Mouse (Mus musculus) embryo, embryonic 11 days (tissue): ENCODE data around the gene Ptpre.
"Not testable (repeated sequence)": the region's sequence is repeated elsewhere in the genome, so short reads cannot be mapped to it uniquely, and the experiment has no call there.

Experiments used
- DNase-seq: peaks from one replicate; pipeline ENCODE4 v3.0.0-alpha.2; 2015

Gene Ptpre

DNA sequence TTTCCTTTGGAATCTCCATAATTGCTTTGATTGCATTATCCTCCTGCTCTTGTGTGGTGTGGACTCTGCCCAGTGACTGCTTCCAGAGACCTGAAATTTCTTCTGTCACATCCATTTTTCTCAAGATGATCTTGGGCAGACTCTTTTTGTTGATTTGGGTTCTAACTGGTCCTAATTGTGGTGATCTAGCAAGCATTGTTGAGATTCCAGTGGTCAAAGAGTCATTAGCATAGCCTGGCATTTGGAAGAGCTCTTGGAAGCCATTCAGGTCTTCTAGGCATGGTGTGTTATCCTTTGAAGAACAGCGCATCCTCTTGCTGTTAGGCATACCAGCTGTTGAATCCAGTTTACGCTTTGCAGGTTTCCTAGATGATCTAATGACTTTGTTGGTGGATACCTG, 161.1 kb downstream of the Ptpre start:
- no peak for DNase-seq

DNA sequence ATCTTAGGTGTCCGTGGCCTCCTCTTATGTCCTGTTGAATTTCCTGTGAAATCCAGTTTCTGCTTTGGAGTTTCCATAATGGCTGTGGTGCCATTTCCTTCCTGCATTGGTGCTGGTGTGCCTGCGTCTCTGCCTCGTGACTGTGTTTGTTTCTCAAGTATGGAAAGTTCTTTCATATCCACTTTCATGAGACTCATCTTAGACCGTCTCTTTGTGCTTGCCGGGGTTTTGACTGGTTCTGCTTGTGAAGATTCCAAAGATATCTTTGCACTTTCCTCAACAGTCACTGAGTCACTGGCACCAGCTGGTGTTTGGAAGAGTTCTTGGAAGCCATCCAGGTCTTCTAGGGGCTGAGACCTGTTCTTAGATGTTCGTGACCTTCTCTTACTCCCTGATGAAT, 162.1 kb downstream of the Ptpre start:
- DNase-seq: not testable (repeated sequence)

DNA sequence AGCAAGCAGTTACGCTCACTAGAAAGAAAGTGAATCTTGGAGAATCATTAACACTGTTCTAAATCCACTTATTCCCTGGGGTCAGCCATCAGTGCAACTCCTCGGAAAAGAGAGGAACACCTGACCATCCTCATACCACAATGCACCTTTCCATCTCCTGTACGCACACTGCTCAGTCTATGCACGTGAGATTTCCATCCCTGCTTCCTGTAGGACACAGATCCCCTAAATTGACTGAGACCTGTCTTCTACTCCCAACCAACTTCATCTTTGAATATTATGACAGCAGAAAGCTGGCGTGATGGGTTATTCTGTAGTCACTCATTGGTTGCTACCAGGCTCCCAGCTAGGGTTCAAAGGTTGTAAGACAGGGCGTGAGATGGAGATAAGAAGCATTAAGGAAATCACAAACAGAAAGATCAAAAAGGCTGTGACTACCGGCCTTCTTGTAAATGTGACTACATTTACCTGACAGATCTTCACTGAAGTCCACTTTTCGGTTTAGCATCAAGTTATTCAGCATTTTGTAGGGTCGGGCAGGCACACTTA, 166.4 kb downstream of the Ptpre start:
- no peak for DNase-seq

DNA sequence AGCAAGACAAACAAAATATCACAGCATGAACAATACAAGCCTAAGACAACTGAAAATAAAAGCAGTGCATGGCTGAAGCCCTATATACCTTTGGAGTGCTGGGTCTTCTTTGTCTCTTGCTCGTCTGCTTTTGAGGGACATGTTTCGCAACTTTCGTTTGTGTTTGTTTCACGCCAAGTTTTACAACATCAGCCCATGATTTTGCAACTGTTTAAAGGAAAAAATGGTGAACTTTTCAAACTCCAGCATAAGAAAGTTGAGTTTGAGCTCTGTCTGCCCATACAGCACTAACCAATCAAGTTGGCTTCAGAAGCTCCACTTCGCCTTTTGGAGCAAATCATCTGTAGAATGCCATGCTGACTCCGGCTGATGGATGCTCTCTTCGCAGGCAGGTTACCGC, 167.0 kb downstream of the Ptpre start:
- no peak for DNase-seq

DNA sequence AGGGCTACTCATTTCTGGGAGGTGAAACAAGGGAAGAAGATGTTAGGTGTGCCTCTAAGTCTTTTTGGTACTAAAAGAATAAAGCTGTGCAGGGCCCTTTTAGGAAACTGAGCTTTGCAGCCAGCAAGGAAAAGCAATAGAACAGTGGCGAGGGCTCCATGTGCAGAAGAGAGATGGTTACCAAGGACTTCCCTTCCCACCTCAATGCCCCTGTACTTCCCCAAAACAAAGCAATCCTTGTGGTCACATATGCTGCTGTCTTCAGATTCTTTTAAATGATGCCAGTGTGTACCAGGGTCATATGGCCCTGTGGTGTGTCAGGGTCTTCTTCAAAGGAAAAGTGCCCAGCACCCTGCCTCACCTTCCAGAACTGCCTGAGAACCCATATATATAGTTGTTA, 167.8 kb downstream of the Ptpre start:
- DNase-seq: no peak

DNA sequence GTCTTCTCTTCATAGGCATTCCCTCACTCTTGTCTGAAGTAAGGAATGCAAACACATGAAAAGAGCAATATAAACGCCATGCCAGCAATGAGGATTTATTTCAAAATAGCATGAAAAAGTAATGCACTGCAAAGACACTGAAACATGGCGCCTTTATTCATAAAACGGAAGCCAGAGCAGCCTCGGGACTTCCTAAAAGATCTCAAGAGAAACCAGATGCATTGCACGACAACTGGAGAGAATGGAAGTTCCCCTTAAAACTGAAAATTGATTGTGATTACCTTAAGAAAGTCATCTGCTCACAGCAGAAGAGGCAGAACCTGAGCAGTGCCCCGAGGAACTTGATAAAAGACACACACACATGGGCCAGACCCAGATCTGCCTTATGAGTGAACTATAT, 168.5 kb downstream of the Ptpre start:
- no peak for DNase-seq

DNA sequence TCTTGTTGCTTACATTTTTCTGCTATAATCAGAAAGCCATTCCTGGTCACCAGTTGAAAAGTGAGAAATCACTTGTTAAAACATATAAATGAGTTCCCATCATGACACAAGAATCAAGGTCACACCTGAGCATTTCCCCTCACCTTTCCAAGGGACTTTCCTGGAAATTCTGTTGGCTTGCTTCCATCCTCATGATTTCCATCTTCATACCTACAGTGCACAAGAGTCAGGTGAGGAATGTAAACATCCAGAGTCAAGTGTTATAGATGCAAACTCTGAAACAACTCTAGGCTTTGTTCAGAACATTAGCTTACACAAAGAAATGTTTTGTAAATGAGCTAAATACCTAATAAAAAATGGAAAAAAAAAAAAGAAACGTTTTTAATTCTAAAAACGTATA, 173.4 kb downstream of the Ptpre start:
- DNase-seq: no peak

DNA sequence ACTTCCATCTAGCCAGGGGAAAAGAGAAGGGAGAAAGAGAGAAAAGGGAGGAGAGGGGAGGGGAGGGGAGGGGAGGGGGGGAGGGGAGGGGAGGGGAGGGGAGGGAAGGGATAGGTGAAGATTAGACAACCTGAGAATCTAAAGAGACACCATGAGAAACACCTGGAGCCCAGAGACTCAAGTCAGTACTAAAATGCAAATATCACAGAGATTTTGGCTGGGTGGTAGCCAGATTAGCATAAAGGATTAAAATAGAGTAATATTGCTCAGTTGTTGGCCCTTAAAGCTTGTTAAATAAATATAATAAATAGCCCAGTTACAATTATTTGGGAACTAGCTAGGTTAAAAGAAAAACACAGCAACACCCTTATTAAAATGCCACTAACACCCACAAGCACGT, 175.3 kb downstream of the Ptpre start:
- no peak for DNase-seq

DNA sequence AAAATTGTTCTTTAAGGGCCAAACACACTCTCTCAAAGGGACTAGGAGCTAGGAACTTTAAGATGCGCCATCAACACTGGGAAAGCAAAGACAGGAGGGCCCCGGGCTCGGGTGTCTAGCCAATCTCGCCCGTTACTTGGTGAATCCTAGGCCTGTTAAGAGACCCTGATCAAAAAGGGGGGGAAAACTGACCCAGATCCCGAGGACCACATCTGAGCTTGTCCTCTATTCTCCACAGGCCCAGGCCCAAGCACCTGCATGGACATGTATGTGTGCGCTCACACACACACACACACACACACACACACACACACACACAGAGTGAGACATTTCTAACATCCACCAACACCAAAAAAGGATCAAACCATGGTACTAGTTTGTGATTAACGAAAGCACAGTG, 176.0 kb downstream of the Ptpre start:
- no peak for DNase-seq

DNA sequence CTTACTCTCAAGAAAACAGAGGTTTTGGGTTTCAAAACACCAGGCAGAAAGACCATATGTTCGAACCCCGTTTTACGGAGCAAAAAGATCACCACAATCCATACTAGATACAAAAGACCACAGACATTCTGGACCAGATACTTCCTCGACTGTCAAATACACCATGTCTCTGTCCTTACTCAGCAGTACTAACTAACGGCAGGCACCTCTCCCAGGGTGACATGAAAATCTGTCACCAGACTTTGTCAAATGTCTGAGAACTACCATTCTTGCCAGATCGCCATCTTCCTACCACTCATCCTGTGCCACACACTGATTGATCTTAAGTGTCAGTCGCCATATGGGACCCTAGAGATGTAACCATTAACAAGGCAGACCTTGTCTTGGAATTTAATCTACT, 177.9 kb downstream of the Ptpre start:
- peak; percentile 11 for DNase-seq

DNA sequence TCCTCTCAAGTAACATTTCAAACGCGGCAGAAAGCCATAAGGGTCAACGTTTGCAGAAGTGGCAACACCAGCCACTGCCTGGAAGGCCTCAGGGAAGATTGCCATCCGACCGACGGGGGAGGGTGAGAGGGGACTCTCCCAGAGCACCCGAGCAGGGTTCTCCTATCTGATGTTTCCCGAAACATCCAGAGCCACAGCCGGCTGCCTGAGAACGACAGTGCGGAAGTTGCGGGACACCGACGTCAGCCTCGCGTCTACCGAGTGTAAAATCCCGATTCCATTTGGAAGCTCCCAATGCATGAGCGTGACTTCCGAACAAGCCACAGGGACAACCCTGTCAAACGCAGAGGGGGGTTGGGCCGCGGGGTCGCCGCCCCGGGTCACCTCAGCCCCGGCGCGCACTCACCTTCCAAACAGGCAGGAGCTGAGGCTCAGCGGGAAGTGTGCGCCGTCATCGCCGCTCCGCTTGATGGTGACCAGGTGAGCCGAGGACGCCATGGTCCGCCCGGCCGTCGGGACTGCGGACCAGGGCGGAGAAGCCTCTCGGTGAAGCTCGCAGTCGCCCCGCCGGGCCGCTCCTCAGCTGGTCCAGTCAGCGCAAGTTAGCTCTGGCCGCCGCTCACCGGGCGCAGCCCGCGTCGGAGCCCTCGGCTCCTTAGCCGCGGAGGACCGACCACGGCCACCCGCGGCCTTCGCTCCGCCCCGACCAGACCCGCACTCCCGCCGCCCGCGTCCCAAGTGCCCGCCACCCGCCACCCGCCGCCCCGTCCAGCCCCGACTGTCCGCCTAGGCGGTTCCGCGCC, 178.6 kb downstream of the Ptpre start, which contains the start of gene Mki67:
Mki67 (minus strand) TSS at position 720 of the 803 bp plus-strand sequence.
- peak; percentile 53 for DNase-seq

DNA sequence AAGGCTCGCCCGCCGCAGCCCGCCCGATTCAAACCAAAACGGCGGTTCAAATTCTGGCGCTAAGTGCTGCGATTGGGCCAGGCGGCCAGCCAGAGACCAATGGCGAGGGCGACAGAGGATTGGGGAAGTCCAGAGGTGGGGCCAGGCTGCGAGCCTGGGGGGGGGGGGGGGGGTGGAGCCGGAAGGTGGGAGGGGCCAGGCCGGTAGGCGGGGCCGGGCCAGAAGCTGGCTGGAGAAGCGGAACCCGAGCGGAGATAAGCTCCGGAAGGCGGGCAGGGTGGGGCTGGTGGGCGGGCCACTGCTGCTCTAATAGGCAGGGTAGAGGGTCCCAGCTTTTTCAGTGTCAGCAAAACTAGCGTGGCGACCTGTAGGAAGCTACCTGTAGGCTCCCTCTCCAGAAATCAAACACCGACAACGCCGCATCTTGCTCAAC, 179.2 kb downstream of the Ptpre start:
- peak; percentile 98 for DNase-seq

DNA sequence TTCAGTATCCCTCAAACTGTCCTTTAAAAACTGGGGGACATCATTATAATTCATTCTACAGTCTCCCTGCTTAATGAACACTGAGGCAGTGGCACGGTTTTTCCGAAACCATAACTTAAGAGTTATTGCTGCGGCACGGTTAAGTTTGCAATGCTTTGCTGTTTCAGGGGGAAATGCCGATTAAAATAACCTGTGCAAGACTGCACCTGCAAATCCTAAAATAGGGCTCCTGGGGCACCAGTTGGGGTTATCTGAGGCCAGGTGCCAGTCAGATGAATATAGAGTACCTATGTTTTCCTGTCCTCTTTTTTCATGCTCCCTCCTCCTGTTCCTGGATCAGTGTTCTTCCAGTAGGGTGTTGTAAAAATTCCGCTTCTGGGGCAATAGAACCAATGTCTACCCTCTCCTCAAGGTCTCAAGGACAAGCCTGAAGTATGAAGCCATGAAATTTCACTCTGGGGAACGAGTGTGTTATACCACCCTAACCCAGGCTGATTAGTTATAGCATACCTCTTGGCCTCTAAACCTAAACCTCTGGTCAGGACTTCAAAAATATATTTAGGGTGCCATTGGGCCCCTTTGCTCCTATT, 179.8 kb downstream of the Ptpre start:
- DNase-seq: no peak

DNA sequence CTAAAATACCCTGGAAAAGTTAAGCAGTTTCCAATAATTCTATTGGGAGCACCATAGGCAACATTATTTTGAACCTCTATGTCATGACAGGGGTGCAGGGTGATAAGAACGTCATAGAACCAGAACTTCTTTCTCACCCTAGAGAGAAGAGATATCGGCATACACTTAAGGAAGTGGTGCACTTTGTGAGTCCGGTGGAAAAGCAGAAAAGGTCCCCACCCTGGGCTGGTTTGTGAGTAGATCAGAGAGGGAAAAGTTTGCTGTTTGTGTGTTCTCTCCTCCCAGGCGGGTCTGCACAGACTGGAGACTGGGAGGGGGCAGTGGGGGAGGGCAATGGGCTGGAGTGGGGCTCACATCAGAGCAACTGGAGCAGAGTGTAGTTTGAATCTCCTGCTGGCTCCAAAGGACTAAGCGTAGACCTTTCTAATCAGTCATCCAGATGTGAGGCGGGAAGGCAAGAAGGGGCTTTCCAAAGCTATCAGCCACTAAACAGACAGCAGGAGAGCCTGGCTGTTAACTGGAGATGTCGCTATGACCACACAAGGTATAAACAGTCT, 184.2 kb downstream of the Ptpre start:
- DNase-seq: no peak

DNA sequence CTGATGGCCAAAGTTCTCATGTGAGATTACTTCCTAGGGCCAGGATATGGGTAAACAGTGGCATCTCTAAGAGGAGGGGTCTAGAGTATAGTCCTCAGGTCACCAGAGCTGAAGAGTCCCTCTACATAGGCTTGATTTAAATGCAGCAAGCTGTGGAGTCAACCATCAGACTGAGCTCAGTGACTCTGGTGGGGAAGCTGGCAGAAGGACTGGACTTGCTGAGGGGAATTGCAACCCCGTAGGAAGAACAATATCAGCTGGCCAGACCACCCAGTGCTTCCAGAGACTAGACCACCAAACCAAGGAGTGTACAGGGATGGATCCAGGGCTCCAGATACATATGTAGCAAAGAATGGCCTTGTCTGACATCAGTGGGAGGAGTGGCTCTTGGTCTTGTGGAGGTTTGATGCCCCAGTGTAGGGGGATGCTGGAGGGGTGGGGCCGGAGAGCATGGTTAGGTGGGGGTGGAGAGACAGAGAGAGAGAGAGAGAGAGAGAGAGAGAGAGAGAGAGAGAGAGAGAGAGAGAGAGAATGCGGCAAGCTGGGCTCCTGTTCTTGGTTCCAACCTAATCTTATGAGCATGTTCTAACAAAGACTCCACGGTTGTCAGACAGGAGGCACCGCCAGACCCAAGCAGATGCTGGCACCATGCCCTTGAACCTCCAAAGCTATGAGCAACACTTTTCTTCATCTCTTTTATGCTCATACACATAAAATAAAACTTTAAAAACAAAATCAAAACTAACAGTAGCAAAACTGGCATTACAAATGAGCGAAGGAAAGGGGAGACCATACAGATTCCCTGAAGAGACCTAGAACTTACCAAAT, 184.9 kb downstream of the Ptpre start:
- DNase-seq: no peak

DNA sequence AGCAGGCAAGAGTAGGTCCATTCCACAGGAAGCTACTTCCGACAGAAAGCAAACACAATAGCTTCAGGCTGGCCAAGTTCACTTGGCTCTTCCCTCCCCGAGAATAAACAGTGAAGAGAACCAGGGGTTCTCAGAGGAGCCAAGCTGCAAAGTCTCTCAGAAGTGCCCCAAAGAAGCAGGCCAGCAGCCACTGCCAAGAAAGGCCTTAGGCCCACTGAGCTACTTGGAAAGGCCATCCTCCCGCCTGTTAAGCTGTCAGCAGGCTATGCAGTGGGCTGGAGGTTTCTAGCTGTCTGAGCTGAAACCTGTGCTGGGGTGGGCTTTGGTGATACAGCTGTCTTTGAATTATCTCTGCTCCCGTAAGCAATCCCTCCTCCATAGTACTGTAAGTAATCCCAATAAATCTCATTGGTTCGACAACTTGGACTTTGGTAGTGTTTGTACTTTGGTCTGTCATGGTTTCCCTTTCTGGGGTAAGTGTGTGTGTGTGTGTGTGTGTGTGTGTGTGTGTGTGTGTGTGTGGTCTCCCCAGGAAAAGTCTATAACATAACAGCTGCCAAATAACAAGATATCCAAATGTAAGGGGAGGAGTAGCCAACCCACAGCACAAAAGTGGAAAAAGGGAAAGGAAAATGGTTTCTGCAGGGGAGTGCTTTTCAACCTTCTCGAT, 186.5 kb downstream of the Ptpre start:
- DNase-seq: no peak

DNA sequence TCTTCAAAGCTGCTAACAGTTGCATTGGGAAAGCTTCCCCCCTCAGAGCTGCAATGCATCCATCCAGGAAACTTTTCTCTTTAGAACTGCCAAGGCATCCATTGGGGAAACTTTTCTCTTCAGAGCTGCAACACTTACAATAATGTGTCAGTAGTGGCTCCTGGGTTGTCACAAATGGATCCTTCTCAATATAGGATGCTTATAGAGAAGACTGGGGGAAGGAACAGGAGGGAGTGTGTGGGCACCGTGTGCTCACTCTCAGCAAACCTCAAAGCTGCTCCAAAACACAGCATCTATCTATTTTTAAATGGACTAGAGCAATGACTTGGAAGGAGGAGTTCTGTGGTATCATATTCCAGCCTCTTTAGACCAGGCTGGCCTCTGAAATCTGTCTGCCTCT, 189.4 kb downstream of the Ptpre start:
- no peak for DNase-seq

DNA sequence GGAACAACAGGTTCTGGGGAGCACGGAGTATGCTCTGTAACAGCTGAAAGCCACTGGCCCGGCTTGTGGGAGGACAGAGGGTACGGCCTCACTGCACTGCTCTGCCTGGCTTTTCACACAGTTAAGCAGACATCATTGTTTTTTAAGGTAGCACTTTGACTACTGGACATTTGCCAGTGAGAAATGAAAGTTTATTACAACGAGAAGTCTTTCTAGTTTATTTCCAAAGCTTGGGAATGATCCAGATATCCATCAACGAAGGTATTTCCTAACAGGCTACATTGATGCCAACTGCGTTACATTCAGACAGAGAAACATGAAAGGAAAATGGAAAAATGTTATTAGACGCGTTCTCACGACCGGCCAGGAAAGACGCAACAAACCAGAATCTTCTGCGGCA, 190.8 kb downstream of the Ptpre start:
- DNase-seq: no peak

DNA sequence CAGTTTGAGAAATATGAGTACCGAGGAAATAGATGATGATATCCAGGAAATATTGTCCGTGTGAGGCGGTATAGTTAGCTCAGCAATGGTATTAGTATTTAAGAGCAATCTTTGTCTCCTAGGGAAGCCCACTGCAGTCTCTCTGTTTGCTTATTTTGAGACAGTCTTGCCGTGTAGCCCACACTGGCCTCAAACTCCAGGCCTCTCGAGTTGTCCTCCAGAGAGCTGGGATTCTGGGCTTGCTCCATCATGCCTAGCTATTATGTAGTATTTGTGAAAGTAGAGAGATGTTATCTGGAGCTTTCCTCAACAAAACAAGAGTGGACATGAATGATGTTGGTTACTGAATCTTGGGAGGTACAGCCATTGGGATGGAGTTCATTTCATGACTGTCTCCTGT, 197.1 kb downstream of the Ptpre start:
- no peak for DNase-seq

DNA sequence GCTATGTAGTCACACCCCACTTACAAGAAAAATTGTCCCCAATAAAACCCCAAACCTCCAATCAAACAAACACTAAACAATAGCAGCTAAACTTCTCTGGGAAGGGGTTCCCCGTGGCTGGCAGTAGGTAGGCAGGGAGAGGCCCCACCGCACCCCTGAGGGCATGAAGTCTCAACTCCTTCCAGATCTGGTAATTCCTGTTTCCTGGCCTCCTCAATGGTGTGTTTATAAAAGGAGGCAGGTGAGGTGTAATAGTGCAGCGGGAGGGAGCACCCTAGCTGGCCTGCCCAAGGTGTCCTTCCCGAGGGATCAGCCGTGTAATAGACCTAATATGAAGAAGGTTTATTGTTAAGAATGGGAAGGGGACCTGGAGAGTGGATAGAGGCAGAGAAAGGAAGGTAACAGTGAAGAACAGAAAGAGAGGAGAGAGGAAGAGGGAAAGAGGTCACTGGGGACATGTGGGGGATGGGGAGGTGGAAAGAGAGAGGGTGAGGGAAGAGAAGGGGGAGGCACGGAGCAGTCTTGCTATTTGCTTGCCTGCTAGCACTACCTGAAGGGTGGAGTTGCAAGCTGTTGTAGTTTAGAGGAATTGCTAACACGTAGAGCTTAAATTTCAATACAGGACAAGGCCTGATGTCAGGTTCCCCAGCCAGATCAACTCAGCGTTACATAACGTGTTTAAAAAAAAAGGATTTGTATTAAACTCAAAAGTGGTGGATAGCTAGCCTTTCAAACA, 197.8 kb downstream of the Ptpre start:
- DNase-seq: no peak
